Mouse (Mus musculus) G1E (cell line): ENCODE data around the gene Pik3ip1. TPM values are rescaled to one million over a fixed set of nuclear protein-coding genes. Genes with fewer than 3 reads are reported as not detected.

ENCODE experiments used
- ATAC-seq: 2 replicates; pipeline ENCODE4 v1.8.0; 2016; ENCODE audit warnings: mild to moderate bottlenecking; ENCODE audit not compliant: insufficient number of reproducible peaks, poor library complexity, low FRiP score, severe bottlenecking; ENCODE audit errors: extremely low read depth
- DNase-seq: peaks from one replicate; pipeline ENCODE4 v3.0.0; 2012; ENCODE audit warnings: low spot score
- H3K27me3 ChIP-seq: 2 replicates; pipeline ENCODE4 v1.6.1; 2012; ENCODE audit warnings: mild to moderate bottlenecking, low read length, inconsistent platforms; ENCODE audit not compliant: insufficient read depth
- H3K36me3 ChIP-seq: replicated peaks from 2 replicates; pipeline ENCODE3; 2012; ENCODE audit warnings: mild to moderate bottlenecking, inconsistent platforms
- H3K4me1 ChIP-seq: 2 replicates; pipeline ENCODE4 v1.6.1; 2012; ENCODE audit warnings: low read depth, low read length, inconsistent platforms, mixed read lengths; ENCODE audit not compliant: insufficient read depth
- H3K4me3 ChIP-seq: 2 replicates; pipeline ENCODE4 v1.5.1; 2012; ENCODE audit warnings: low read depth, mild to moderate bottlenecking, inconsistent platforms, low read length, moderate library complexity, mixed read lengths
- H3K9me3 ChIP-seq: replicated peaks from 2 replicates; pipeline ENCODE4 v1.6.1; 2012; ENCODE audit warnings: inconsistent platforms
- CTCF ChIP-seq: IDR thresholded peaks from 2 replicates; pipeline ENCODE4 v1.5.1; 2012; ENCODE audit warnings: low read depth, low read length, inconsistent platforms, mixed read lengths
- GATA1 ChIP-seq: IDR thresholded peaks from 2 replicates; pipeline ENCODE4 v1.6.1; 2012; ENCODE audit warnings: borderline replicate concordance, low read length, inconsistent platforms, mixed read lengths
- GATA2 ChIP-seq: IDR thresholded peaks from 2 replicates; pipeline ENCODE4 v1.6.1; 2012; ENCODE audit warnings: low read depth, low read length, inconsistent platforms, borderline replicate concordance
- POLR2AphosphoS5 ChIP-seq: IDR thresholded peaks from 2 replicates; pipeline ENCODE4 v1.6.1; 2012; ENCODE audit warnings: low read depth, low read length, inconsistent platforms; ENCODE audit not compliant: insufficient replicate concordance
- TAL1 ChIP-seq: conservative IDR thresholded peaks from 2 replicates; pipeline ENCODE4 v1.6.1; 2012; ENCODE audit warnings: low read depth, low read length, inconsistent platforms, mixed read lengths
- polyA plus RNA-seq: library from polyadenylated mRNA; stranded (reverse); fragments of >175 nt; gene quantifications from 2 replicates; pipeline ENCODE4 v1.2.3, GENCODE M21; 2012
- total RNA-seq, 2 experiments: library from RNA; stranded (forward) in 1 of 2; stranded (reverse) in 1 of 2; fragments of 200-1000 nt in 1 of 2; fragments of >200 nt in 1 of 2; fragmentation: Nextera tagmentation in 1 of 2; gene quantifications; 2 replicates each; pipeline ENCODE4 v1.2.3; 2014 to 2017

Pik3ip1 gene
- total and polyA plus RNA-seq, 3 experiments = 0.53 to 4.8 (median 2.2) TPM

DNA sequence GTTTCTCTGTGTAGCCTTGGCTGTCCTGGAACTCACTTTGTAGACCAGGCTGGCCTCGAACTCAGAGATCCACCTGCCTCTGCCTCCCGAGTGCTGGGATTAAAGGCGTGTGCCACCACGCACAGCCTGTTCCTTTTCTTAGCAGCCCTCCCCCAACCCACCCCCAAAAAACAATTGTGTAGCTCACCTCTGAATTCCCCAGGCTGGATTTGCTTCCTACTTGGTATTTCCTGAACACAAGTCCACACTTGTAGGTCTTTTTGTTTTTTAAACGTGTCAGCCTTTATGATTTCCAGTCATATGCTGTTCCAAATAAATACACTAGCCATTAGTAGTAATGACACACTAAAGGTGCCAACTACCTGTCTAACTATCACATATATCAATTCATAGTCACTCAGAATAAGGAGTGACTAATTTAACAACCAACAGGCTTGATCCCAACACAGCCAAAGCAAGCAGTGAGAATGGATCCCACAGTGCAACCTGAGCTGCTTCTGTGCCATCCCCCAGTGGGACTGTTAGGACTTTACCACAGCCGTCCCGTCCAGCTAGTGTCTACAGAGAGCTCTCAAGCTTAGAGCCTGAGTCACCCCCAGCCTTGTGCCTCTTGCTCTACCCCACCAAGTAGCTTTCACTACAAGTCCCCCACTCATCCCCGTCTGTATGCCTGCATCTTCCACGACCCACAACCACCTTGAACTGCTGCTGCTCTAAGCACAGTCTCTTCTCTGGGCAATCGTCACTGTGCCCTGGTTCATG, 18.4 kb upstream of the Pik3ip1 start:
- DNase-seq (no peak), ATAC-seq (no peak)
- Histone ChIP-seq H3K4me1 (peaks cover 36% of the 10 kb centered on the region), H3K9me3 (no peaks in the 10 kb centered on the region), H3K27me3 (no peaks in the 10 kb centered on the region), H3K36me3 (peaks cover 84% of the 10 kb centered on the region), H3K4me3 (no peak overlapping the region)
- TF ChIP-seq GATA1 (no peak), GATA2 (no peak), CTCF (no peak), TAL1 (no peak), POLR2AphosphoS5 (no peak)

- no peak for DNase-seq
- no peak for TF ChIP-seq TAL1
- TF ChIP-seq GATA1 = no peak
- no peak for TF ChIP-seq POLR2AphosphoS5
- TF ChIP-seq GATA2 = no peak
- no peak for TF ChIP-seq CTCF
- H3K9me3 ChIP-seq = no peaks in the 10 kb centered on the region
- no peak; the same call in 1 of the 2 replicates for ATAC-seq
- no peaks in the 10 kb centered on the region for H3K27me3 ChIP-seq
- peaks cover 78% of the 10 kb centered on the region for H3K36me3 ChIP-seq
- H3K4me1 ChIP-seq = peaks cover 36% of the 10 kb centered on the region
- H3K4me3 ChIP-seq = no peak overlapping the region
These were observed 16.9 kb upstream of the Pik3ip1 start for GRCm38 (mm10) chr11:3313294-3313693.

GRCm38 (mm10) chr11:3314148-3314547, 16.1 kb upstream of the Pik3ip1 start:
- Histone ChIP-seq H3K4me3 (no peak overlapping the region), H3K9me3 (no peaks in the 10 kb centered on the region), H3K4me1 (peaks cover 36% of the 10 kb centered on the region), H3K27me3 (no peaks in the 10 kb centered on the region), H3K36me3 (peaks cover 75% of the 10 kb centered on the region)
- DNase-seq (peak; percentile 30), ATAC-seq (peak; percentile 29; the same call in 1 of the 2 replicates)
- no peak for TF ChIP-seq GATA1
- TF ChIP-seq POLR2AphosphoS5 = no peak
- peak; percentile 64; the same call in 1 of the 2 replicates for TF ChIP-seq CTCF
- no peak for TF ChIP-seq TAL1
- no peak for TF ChIP-seq GATA2

- no peak for TF ChIP-seq GATA1
- no peak for TF ChIP-seq CTCF
- TF ChIP-seq POLR2AphosphoS5 = no peak
- no peak for TF ChIP-seq GATA2
- no peak for TF ChIP-seq TAL1
- Histone ChIP-seq H3K9me3 (no peaks in the 10 kb centered on the region), H3K4me3 (no peak overlapping the region), H3K27me3 (no peaks in the 10 kb centered on the region), H3K4me1 (peaks cover 10% of the 10 kb centered on the region), H3K36me3 (peaks cover 59% of the 10 kb centered on the region)
- no peak for DNase-seq
- ATAC-seq = no peak
These were observed 11.9 kb upstream of the Pik3ip1 start for GRCm38 (mm10) chr11:3318286-3318685.

- H3K27me3 ChIP-seq = peaks cover 32% of the 10 kb centered on the region
- TF ChIP-seq GATA1 (no peak), POLR2AphosphoS5 (no peak), TAL1 (no peak), CTCF (no peak), GATA2 (no peak)
- H3K9me3 ChIP-seq = peaks cover 6% of the 10 kb centered on the region; the same call in 1 of the 2 replicates
- peaks cover 4% of the 10 kb centered on the region for H3K36me3 ChIP-seq
- ATAC-seq (no peak), DNase-seq (no peak)
- H3K4me1 ChIP-seq = peaks cover 28% of the 10 kb centered on the region
- H3K4me3 ChIP-seq = no peak overlapping the region
These were observed 1.9 kb upstream of the Pik3ip1 start for GRCm38 (mm10) chr11:3328271-3328670.

DNA sequence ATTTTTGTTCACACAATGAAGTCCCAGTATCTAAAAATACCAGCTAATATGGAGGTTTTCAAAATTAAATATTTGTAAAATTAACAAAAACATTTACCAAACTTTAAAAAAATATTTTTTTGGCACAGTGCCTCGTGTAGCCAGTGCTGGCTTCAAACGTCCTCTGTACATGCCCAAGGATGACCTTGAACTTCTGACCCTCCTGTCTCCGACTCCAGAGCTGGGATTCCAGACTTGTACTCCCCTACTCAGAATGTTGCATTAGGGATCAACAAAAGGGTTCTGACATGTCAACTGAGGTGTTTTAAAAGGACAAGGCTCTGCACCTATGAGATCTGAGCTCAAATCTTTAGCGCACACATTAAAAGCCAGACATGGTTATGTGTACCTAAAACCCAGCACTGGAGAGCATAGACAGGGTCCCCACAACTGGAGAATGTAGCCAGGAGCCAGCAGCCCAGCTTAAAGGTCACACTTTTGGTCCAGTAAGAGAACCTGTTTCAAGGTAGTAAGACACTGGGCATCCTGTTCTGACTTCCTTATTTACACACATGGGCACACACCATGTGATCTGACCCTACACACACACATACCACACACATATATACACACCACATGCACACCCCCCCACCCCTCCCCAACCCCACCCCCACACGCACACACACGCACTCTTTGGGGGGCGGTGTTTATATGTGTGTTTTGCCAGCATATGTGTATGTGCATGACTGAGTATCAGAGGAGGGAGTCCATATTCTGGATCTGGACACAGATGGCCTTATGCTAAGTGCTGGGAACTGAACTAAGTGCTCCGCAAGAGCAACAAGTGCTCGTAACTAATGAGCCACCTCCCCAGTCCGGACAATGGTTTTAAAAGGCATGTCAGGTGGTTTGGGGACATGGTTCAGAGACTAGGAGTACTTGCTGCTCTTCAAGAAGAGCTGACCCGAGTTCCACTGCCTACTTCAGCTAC, 1.1 kb upstream of the Pik3ip1 start:
- Histone ChIP-seq H3K27me3 (peaks cover 32% of the 10 kb centered on the region), H3K4me3 (no peak overlapping the region), H3K4me1 (peaks cover 28% of the 10 kb centered on the region), H3K36me3 (peaks cover 2% of the 10 kb centered on the region), H3K9me3 (peaks cover 6% of the 10 kb centered on the region; the same call in 1 of the 2 replicates)
- TF ChIP-seq TAL1 = no peak
- no peak for TF ChIP-seq GATA1
- TF ChIP-seq GATA2 = no peak
- no peak for TF ChIP-seq POLR2AphosphoS5
- TF ChIP-seq CTCF = no peak
- DNase-seq = no peak
- ATAC-seq = no peak
